Mouse (Mus musculus) stomach, embryonic 16.5 days (tissue): ENCODE measurements at regions not wholly inside any gene's neighbourhood (a gene's known extent, or its start where the extent isn't known, plus 50 kb on each side); places are given as distances from the start of the nearest gene placed in this dataset.

Experiments
- ATAC-seq: fragments of 200-750 bp; cut with Nextera tagmentation; 2 replicates; pipeline ENCODE4 v1.8.0; 2017; ENCODE audit warnings: moderate number of reproducible peaks, moderate TSS enrichment; ENCODE audit not compliant: insufficient read depth, low FRiP score
- H3K27ac ChIP-seq: fragments of 300-500 bp; sonication (generic); 2 replicates; pipeline ENCODE4 v1.5.1; 2014; ENCODE audit warnings: low read length
- H3K27me3 ChIP-seq: fragments of 300-500 bp; sonication (generic); 2 replicates; pipeline ENCODE4 v1.6.1; 2014; ENCODE audit warnings: low read length, control low read depth, mixed read lengths; ENCODE audit not compliant: control insufficient read depth, insufficient read depth
- H3K36me3 ChIP-seq: fragments of 300-500 bp; sonication (generic); 2 replicates; pipeline ENCODE4 v1.6.1; 2014; ENCODE audit warnings: low read length; ENCODE audit not compliant: control insufficient read depth, insufficient read depth
- H3K4me1 ChIP-seq: fragments of 300-500 bp; sonication (generic); 2 replicates; pipeline ENCODE4 v1.6.1; 2014; ENCODE audit warnings: low read length, control low read depth, mixed read lengths; ENCODE audit not compliant: control insufficient read depth, insufficient read depth
- H3K4me2 ChIP-seq: fragments of 300-500 bp; sonication (generic); 2 replicates; pipeline ENCODE4 v1.6.1; 2014; ENCODE audit warnings: low read depth, low read length, mixed read lengths
- H3K4me3 ChIP-seq: fragments of 300-500 bp; sonication (generic); replicated peaks from 2 replicates; pipeline ENCODE4 v1.5.1; 2014; ENCODE audit warnings: mild to moderate bottlenecking, low read length
- H3K9ac ChIP-seq: fragments of 300-500 bp; sonication (generic); 2 replicates; pipeline ENCODE4 v1.6.1; 2014; ENCODE audit warnings: low read length
- H3K9me3 ChIP-seq: fragments of 300-500 bp; sonication (generic); replicated peaks from 2 replicates; pipeline ENCODE4 v1.6.1; 2016; ENCODE audit warnings: low read length, control low read depth; ENCODE audit not compliant: control insufficient read depth
- WGBS: fragments of 180-500 bp; shearing (Covaris S2); extraction: QIAGEN DNeasy Blood & Tissue Kit; methylation state at CpG from one replicate; pipeline ENCODE4 v1.1.7; 2014; 5-methylcytosine and 5-hydroxymethylcytosine counted together

DNA sequence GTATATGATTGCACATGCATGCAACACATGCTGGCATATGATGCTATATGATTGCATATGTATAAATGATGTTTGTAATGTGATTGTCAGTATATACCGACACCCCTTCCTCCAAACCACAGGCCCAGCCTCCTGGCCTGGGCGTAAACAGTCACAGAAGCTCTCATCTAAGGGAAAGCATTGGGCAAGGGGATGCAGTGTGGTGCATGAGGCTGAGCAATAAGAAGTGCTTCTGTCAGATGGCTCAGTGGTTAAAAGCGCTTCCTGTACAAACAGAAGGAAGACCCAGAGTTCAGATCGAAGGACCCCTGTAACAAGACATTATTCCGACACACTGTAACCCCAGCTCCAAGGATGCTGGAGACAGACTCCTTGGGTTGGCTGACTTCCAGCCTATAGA is 175.0 kb upstream of the Prok2 start:
- no peak overlapping the region for H3K27ac ChIP-seq
- no peak overlapping the region for H3K9ac ChIP-seq
- H3K27me3 ChIP-seq = no peaks in the 10 kb centered on the region
- no peak overlapping the region for H3K4me2 ChIP-seq
- no peaks in the 10 kb centered on the region for H3K9me3 ChIP-seq
- peaks cover 13% of the 10 kb centered on the region for H3K4me1 ChIP-seq
- no peak overlapping the region for H3K4me3 ChIP-seq
- 83% methylated on average over 5 of the region's 5 CpGs for WGBS
- no peak for ATAC-seq
- H3K36me3 ChIP-seq = no peaks in the 10 kb centered on the region

DNA sequence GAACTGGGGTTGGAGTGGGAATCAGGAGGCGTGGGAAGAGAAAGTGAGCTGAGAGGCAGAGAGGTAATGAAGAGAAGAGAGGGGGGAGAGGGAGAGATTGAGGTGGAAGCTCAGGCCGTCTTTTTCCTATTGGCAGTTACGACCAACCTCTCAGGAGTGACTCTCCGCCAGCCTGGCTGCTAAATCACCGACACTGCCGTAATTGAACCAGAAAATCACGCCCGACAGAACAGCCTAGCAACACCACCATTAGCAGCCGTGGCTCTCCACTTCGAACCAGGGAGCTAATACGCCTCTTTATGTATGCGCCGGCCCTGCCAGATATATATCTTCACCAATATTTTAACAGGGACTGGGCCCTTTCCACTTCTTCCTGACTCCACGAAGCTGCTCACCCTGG is 173.5 kb upstream of the Prok2 start:
- Histone ChIP-seq H3K4me3 (no peak overlapping the region), H3K4me1 (0 out of 2 replicates have a peak, but pooled peaks cover 7% of the 10 kb centered on the region), H3K4me2 (no peak overlapping the region), H3K27ac (no peak overlapping the region), H3K9ac (no peak overlapping the region), H3K9me3 (no peaks in the 10 kb centered on the region), H3K27me3 (no peaks in the 10 kb centered on the region), H3K36me3 (no peaks in the 10 kb centered on the region)
- WGBS = 79% methylated on average over 14 of the region's 14 CpGs
- no peak for ATAC-seq

- no peak for ATAC-seq
- no peak overlapping the region for H3K4me3 ChIP-seq
- no peaks in the 10 kb centered on the region for H3K9me3 ChIP-seq
- WGBS = 83% methylated on average over 2 of the region's 2 CpGs
- H3K9ac ChIP-seq = no peak overlapping the region
- no peaks in the 10 kb centered on the region for H3K36me3 ChIP-seq
- H3K4me2 ChIP-seq = no peak overlapping the region
- no peak overlapping the region for H3K27ac ChIP-seq
- no peaks in the 10 kb centered on the region for H3K27me3 ChIP-seq
- 0 out of 2 replicates have a peak, but pooled peaks cover 3% of the 10 kb centered on the region for H3K4me1 ChIP-seq
Measured at GRCm38 (mm10) chr6:99898077-99898476, 171.9 kb upstream of the Prok2 start.

DNA sequence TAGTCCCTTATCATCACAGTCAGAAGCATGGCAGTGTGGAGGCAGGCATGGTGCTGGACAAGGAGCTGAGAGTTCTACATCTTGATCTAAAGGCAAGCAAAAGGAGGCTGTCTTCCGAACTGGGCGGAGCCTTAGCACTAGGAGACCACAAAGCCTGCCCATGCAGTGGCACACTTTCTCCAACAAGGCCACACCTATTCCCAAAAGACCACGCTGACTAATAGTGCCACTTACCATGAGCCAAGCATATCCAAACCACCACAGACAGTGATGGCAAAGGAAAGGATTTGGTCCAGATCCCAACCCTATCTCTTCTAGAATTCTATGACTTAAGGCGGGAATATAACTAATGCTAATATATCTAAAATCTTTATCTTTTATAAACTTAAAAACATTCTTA is 169.4 kb upstream of the Prok2 start:
- WGBS = 84% methylated on average over 4 of the region's 4 CpGs
- Histone ChIP-seq H3K9ac (no peak overlapping the region), H3K36me3 (no peaks in the 10 kb centered on the region), H3K27ac (no peak overlapping the region), H3K4me2 (no peak overlapping the region), H3K4me1 (no peaks in the 10 kb centered on the region), H3K27me3 (no peaks in the 10 kb centered on the region), H3K9me3 (no peaks in the 10 kb centered on the region), H3K4me3 (no peak overlapping the region)
- no peak for ATAC-seq

DNA sequence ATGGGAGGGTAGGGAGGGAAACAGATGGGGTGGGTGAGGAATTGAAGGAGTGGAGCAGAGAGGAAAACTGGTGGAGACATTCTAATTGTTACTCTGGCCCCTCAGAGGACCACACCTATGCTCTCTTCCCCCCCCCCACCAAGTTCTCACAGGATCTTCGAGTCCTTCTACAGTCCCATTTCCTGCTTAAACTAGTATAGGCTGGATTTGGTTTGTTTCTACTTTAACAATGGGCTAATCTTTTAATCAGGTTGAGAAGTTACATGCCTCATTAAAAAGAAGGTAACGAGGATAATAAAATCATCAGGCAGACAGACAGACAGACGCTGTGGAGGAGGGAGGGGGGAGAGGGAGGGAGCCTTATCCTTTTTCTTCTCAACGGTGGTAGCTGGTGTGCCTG is 167.7 kb upstream of the Prok2 start:
- no peak overlapping the region for H3K27ac ChIP-seq
- no peaks in the 10 kb centered on the region for H3K9me3 ChIP-seq
- WGBS = 22% methylated on average over 4 of the region's 4 CpGs
- no peak overlapping the region for H3K9ac ChIP-seq
- H3K36me3 ChIP-seq = no peaks in the 10 kb centered on the region
- H3K4me2 ChIP-seq = no peak overlapping the region
- no peak overlapping the region for H3K4me3 ChIP-seq
- no peak for ATAC-seq
- no peaks in the 10 kb centered on the region for H3K27me3 ChIP-seq
- H3K4me1 ChIP-seq = no peaks in the 10 kb centered on the region

- no peak overlapping the region for H3K27ac ChIP-seq
- no peaks in the 10 kb centered on the region for H3K27me3 ChIP-seq
- H3K4me3 ChIP-seq = no peak overlapping the region
- no peak overlapping the region for H3K9ac ChIP-seq
- H3K4me2 ChIP-seq = no peak overlapping the region
- 89% methylated on average over 9 of the region's 9 CpGs for WGBS
- ATAC-seq = no peak
- H3K4me1 ChIP-seq = no peaks in the 10 kb centered on the region
- H3K9me3 ChIP-seq = no peaks in the 10 kb centered on the region
- H3K36me3 ChIP-seq = no peaks in the 10 kb centered on the region
Measured at GRCm38 (mm10) chr6:99892204-99892603, 166.0 kb upstream of the Prok2 start.

DNA sequence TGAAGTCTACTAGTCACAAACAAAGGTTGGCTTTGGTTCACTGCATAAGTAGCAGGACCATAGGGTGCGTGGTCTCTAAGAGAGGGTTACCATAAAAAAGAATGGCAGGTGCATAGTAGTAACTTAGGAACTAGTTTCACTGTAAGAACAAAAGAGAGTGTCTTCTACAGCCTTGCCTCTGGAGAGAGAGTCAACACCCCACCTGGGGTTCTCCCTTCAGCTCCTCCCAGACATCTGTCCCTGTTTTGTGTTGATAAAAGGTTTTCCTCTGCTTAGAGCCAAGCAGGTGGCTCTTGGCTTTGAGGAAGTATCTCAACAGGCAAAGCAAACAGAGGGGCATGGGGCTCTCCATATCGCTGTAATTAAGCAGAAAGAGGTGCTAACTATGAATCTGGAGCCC is 165.6 kb upstream of the Prok2 start:
- H3K36me3 ChIP-seq = no peaks in the 10 kb centered on the region
- no peak for ATAC-seq
- no peak overlapping the region for H3K4me2 ChIP-seq
- H3K27ac ChIP-seq = no peak overlapping the region
- H3K27me3 ChIP-seq = no peaks in the 10 kb centered on the region
- no peaks in the 10 kb centered on the region for H3K9me3 ChIP-seq
- 59% methylated on average over 2 of the region's 2 CpGs for WGBS
- H3K4me1 ChIP-seq = no peaks in the 10 kb centered on the region
- H3K4me3 ChIP-seq = no peak overlapping the region
- H3K9ac ChIP-seq = no peak overlapping the region

DNA sequence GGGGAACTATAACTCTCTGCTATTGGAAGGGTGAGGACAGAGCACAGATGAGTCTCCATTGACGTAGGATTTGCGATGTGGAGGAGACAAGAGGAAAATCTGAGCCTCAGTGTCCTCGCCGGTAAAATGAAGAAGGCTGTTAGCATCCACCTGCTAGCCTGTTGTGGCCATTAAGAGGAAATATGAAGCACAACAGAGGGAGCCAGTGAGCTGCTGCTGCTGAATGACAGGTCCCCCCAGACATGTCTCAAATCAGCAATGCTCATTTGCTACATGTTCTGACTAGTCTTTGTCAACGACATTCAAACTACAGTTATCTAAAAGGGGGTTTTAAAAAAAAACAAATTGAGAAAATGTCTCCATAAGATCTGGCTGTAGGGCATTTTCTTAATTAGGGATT is 164.6 kb upstream of the Prok2 start:
- H3K9me3 ChIP-seq = no peaks in the 10 kb centered on the region
- H3K27ac ChIP-seq = no peak overlapping the region
- H3K36me3 ChIP-seq = no peaks in the 10 kb centered on the region
- H3K4me3 ChIP-seq = no peak overlapping the region
- H3K4me2 ChIP-seq = no peak overlapping the region
- no peak for ATAC-seq
- H3K27me3 ChIP-seq = no peaks in the 10 kb centered on the region
- 86% methylated on average over 5 of the region's 5 CpGs for WGBS
- no peak overlapping the region for H3K9ac ChIP-seq
- H3K4me1 ChIP-seq = no peaks in the 10 kb centered on the region

DNA sequence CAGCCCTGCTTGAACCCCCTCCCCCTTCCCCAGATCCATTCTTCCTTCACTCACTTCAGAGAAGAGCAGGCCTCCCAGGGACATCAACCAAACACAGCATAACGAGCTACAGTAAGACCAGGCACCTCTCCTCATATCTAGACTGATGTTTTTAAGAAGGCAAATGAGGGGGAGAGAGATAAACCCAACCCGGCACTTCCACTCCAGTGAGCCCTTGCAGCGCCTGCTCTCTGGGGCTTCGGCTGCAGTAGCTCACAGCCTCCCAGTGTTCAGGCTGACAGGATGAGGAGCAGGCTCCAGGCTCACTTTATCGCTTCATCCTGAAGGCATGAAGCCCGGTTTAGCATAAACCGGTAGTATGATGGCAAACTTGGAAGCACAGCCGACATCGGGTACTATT is 162.9 kb upstream of the Prok2 start:
- Histone ChIP-seq H3K4me2 (no peak overlapping the region), H3K4me1 (no peaks in the 10 kb centered on the region), H3K27me3 (no peaks in the 10 kb centered on the region), H3K4me3 (no peak overlapping the region), H3K9me3 (no peaks in the 10 kb centered on the region), H3K9ac (no peak overlapping the region), H3K36me3 (no peaks in the 10 kb centered on the region), H3K27ac (no peak overlapping the region)
- 26% methylated on average over 9 of the region's 9 CpGs for WGBS
- no peak for ATAC-seq

DNA sequence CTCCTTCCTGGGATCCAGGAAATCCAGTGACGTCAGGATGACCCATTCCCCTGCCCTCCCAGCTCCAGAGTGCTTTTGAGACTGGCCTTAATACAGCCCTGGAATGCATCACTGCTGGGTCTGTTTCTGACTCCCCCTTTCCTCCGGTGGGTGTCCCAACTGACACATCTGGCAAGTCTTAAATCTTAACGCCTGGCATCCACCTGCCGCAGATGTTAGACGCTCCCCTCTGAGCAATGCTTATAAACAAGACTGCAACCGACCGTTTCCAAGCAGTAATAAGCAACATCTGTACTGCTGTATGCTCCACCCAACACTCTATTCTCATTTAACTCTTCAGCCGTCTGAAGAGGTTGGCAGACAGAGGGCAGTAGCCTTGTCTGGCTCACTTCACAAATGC is 161.7 kb upstream of the Prok2 start:
- H3K36me3 ChIP-seq = no peaks in the 10 kb centered on the region
- no peak for ATAC-seq
- H3K9me3 ChIP-seq = no peaks in the 10 kb centered on the region
- no peak overlapping the region for H3K4me2 ChIP-seq
- WGBS = 41% methylated on average over 8 of the region's 8 CpGs
- H3K4me1 ChIP-seq = no peaks in the 10 kb centered on the region
- no peaks in the 10 kb centered on the region for H3K27me3 ChIP-seq
- no peak overlapping the region for H3K4me3 ChIP-seq
- H3K27ac ChIP-seq = no peak overlapping the region
- H3K9ac ChIP-seq = no peak overlapping the region
